Mouse (Mus musculus): ENCODE measurements at regions not wholly inside any gene's neighbourhood (a gene's known extent, or its start where the extent isn't known, plus 50 kb on each side); places are given as distances from the start of the nearest gene placed in this dataset.

DNA sequence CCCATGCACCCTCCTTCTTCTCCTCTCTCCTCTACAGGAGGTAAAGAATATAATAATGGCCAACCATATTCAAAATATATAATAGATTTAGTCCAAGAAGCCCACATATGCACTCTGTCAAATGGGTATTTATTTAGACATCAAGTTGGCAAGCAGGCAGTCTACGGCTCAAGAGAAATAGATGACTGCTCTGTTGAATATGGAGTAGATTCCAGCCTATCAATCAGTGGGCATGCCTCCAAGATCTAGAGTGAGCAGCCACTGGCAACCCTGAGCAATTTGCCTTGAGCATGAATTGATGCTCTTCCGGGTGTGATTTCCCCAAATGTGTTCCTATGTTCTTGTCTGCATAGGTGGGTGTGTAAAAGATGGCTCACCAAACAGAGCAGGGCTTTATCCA is 141.5 kb upstream of the Gm26657 start:
- H3K4me1 ChIP-seq = no peaks in the 10 kb centered on the region
- no peak for TF ChIP-seq FLI1 (IDR thresholded peaks at IDR 0.05; ENCODE audit: low read length)
- TF ChIP-seq GATA1 (IDR thresholded peaks at IDR 0.05; ENCODE audit: borderline replicate concordance, low read length) = no peak
- peaks cover 13% of the 10 kb centered on the region for H3K9me3 ChIP-seq
- no peaks in the 10 kb centered on the region for H3K36me3 ChIP-seq (replicated peaks; ENCODE audit: low read length)
- H3K27me3 ChIP-seq (replicated peaks) = no peaks in the 10 kb centered on the region
- no peak overlapping the region for H3K4me3 ChIP-seq (replicated peaks)

DNA sequence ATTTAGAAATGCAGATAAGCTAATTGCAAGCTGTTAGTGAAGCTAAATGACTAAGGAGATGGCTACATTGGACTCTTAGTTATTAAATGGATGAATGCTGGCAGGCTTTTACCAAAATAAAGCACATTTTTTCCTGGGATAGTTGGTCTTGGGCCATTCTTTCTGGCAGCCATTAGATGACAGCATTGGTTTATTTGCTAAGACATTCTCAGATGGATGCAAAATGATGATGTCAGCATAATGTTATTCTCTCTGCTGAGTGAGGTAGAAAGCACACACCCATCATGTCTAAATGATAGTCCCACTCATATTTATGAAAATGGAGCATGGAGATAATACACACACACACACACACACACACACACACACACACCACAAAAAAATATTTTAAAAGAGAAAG is 141.9 kb upstream of the Gm26657 start:
- Histone ChIP-seq H3K9me3 (peaks cover 13% of the 10 kb centered on the region), H3K4me3 (replicated peaks) (no peak overlapping the region), H3K36me3 (replicated peaks; ENCODE audit: low read length) (no peaks in the 10 kb centered on the region), H3K27me3 (replicated peaks) (no peaks in the 10 kb centered on the region), H3K4me1 (no peaks in the 10 kb centered on the region)
- no peak for TF ChIP-seq FLI1 (IDR thresholded peaks at IDR 0.05; ENCODE audit: low read length)
- TF ChIP-seq GATA1 (IDR thresholded peaks at IDR 0.05; ENCODE audit: borderline replicate concordance, low read length) = no peak

DNA sequence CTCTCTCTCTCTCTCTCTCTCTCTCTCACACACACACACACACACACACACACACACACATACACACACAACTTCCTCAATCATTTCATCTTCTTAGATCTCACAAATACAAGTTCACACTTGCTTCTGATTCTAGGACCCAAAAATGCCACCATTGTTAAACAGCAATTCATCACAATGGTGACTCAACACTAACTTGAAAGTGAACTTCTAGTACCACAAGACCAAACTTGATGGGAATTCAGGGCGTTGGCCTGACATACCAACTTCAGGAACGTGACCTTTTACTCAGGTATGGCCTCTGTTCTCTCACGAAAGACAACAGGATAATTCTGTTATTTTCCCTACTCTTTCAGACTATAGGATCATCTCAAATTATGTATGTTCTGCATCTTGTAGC is 157.5 kb upstream of the Gm26657 start:
- Histone ChIP-seq H3K27me3 (replicated peaks) (no peaks in the 10 kb centered on the region), H3K9me3 (no peaks in the 10 kb centered on the region), H3K36me3 (replicated peaks; ENCODE audit: low read length) (no peaks in the 10 kb centered on the region), H3K4me1 (no peaks in the 10 kb centered on the region), H3K4me3 (replicated peaks) (no peak overlapping the region)
- TF ChIP-seq FLI1 (IDR thresholded peaks at IDR 0.05; ENCODE audit: low read length) = no peak
- no peak for TF ChIP-seq GATA1 (IDR thresholded peaks at IDR 0.05; ENCODE audit: borderline replicate concordance, low read length)

DNA sequence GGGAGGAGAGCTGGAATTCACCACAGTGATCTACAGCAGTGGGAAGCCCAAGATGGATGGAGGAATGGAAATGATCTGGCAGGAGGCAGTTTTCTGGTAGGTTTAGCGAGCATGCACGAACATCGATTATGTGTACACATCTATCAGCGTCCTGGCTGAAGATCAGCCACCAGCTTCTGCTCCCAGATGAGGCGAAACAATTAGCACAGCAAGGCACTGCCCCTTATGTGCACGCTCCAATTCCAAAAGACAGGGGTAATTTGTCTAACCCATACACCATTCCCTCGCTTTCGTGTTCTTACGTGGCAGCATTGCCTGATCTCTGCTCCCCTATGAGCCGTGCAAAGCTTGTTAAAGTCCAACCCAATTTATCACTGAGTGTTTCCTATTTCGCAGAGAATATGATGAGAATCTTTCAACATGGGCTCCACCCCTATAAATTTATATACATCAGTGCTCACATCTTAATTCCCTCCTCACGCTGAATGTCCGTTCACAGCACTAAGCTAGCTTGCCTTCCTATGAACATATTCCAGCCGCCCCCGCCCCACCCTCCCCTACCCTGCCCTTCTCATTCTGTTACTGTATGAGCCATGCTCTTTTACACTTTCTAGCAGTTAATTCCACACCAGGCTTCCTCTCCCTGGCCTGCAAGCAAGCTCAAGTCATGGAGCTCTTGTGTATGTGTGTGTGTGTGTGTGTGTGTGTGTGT is 162.9 kb upstream of the Gm26657 start:
- H3K36me3 ChIP-seq (replicated peaks; ENCODE audit: low read length) = no peaks in the 10 kb centered on the region
- 0 out of 2 replicates have a peak, but pooled peaks cover 4% of the 10 kb centered on the region for H3K9me3 ChIP-seq
- no peak for TF ChIP-seq FLI1 (IDR thresholded peaks at IDR 0.05; ENCODE audit: low read length)
- TF ChIP-seq GATA1 (IDR thresholded peaks at IDR 0.05; ENCODE audit: borderline replicate concordance, low read length) = no peak
- H3K4me3 ChIP-seq (replicated peaks) = no peak overlapping the region
- H3K4me1 ChIP-seq = no peaks in the 10 kb centered on the region
- H3K27me3 ChIP-seq (replicated peaks) = no peaks in the 10 kb centered on the region

DNA sequence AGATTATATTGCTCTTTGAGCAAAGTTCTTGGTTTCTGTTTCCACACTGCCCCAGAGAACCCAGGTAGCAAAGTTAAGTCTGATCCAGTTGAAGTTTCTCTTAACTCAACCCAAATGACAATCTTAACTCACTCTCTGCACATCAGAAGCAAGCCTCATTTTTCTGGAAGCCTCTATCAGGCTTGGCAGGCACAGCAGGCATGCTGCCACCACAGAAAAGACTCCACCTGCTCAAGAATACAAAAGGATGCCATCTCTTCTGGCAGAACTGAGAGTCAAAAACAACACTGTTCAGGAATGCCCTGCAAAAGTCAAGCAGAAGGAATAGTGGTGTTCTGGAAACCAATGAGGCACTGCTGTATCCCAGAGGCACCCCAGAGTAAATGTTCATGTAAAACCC is 187.7 kb upstream of the Gm26657 start:
- H3K27me3 ChIP-seq (replicated peaks) = no peaks in the 10 kb centered on the region
- H3K36me3 ChIP-seq (replicated peaks; ENCODE audit: low read length) = no peaks in the 10 kb centered on the region
- H3K4me3 ChIP-seq (replicated peaks) = no peak overlapping the region
- no peaks in the 10 kb centered on the region for H3K4me1 ChIP-seq
- H3K9me3 ChIP-seq = 0 out of 2 replicates have a peak, but pooled peaks cover 4% of the 10 kb centered on the region
- TF ChIP-seq FLI1 (IDR thresholded peaks at IDR 0.05; ENCODE audit: low read length) (no peak), GATA1 (IDR thresholded peaks at IDR 0.05; ENCODE audit: borderline replicate concordance, low read length) (no peak)

DNA sequence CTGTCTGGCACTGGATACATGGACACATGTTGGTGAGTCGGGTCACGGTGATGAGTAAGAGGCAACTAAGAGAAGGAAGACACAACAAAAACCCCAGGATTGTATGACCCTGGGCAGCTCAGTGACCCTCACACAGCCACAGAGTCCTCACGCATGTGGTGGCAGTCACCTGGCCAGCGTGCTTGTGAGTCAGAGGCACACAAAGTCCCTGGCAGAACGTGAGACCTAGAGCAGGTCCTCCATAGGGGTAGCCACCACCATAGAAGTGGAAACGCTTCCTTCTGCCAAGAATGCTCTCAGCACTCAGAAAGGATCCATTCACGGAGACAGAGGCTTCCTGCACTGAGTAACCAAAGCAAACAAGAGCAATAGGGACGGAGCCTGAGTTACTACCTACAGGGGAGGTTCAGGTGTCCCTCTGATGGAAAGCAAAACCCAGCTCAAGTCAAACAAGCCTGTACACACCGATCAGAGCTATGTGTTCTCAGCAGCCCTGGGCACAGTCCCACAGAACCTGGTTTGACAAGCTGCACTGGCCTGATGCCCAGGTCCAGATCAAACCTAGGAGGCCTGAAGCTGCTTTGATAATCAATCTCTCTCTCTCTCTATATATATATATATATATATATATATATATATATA is 206.4 kb upstream of the Gm26657 start:
- H3K36me3 ChIP-seq (replicated peaks; ENCODE audit: low read length) = no peaks in the 10 kb centered on the region
- H3K4me1 ChIP-seq = no peaks in the 10 kb centered on the region
- no peak overlapping the region for H3K4me3 ChIP-seq (replicated peaks)
- no peaks in the 10 kb centered on the region for H3K27me3 ChIP-seq (replicated peaks)
- no peak for TF ChIP-seq FLI1 (IDR thresholded peaks at IDR 0.05; ENCODE audit: low read length)
- no peak for TF ChIP-seq GATA1 (IDR thresholded peaks at IDR 0.05; ENCODE audit: borderline replicate concordance, low read length)
- peaks cover 8% of the 10 kb centered on the region; the same call in 1 of the 2 replicates for H3K9me3 ChIP-seq

DNA sequence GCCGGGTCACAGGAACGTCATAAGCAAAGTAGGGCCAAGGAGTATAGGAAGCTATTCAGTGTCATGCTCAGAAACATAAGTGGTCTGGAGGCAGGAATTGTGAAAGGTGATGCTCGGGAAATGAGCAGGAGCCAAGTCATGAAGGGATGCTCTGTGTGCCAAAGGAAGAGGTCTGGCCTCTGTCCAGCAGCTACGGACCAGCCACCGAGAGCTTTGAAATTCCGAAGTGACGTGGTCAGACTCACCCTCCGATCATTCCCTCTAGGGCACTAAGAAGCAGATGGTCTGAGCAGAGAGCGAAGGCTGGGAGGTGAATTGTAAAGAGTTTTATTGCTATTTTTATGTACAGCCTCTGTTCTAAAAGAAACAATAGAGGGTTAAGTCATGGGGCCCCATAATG is 206.9 kb upstream of the Gm26657 start:
- TF ChIP-seq FLI1 (IDR thresholded peaks at IDR 0.05; ENCODE audit: low read length) (no peak), GATA1 (IDR thresholded peaks at IDR 0.05; ENCODE audit: borderline replicate concordance, low read length) (no peak)

DNA sequence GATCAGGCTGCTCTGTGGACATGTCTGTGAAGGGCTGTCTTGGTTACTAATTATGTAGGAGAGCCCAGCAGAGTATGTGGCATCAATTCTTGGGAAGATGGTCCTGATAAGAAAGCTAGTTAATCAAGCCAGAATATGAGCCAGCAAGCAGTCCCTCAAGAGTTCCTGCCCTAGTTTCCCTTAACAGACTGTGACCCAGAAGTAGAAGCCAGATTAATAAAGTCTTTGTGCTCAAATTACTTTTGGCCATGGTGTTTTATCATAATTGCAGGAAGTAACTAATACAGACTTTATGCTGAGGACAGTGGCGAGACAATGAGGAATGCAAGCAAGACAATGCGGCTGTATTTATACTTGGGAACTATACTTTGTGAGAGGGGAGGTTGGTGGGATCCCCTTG is 211.3 kb upstream of the Gm26657 start:
- H3K4me1 ChIP-seq = no peaks in the 10 kb centered on the region
- 0 out of 2 replicates have a peak, but pooled peaks cover 7% of the 10 kb centered on the region for H3K9me3 ChIP-seq
- TF ChIP-seq GATA1 (IDR thresholded peaks at IDR 0.05; ENCODE audit: borderline replicate concordance, low read length) = no peak
- no peak for TF ChIP-seq FLI1 (IDR thresholded peaks at IDR 0.05; ENCODE audit: low read length)
- no peaks in the 10 kb centered on the region for H3K36me3 ChIP-seq (replicated peaks; ENCODE audit: low read length)
- no peaks in the 10 kb centered on the region for H3K27me3 ChIP-seq (replicated peaks)
- H3K4me3 ChIP-seq (replicated peaks) = no peak overlapping the region

More for the DNA sequence above, 206.9 kb upstream of the Gm26657 start:
- Histone ChIP-seq H3K36me3 (replicated peaks; ENCODE audit: low read length) (no peaks in the 10 kb centered on the region), H3K9me3 (peaks cover 8% of the 10 kb centered on the region; the same call in 1 of the 2 replicates), H3K27me3 (replicated peaks) (no peaks in the 10 kb centered on the region), H3K4me1 (no peaks in the 10 kb centered on the region), H3K4me3 (replicated peaks) (no peak overlapping the region)

DNA sequence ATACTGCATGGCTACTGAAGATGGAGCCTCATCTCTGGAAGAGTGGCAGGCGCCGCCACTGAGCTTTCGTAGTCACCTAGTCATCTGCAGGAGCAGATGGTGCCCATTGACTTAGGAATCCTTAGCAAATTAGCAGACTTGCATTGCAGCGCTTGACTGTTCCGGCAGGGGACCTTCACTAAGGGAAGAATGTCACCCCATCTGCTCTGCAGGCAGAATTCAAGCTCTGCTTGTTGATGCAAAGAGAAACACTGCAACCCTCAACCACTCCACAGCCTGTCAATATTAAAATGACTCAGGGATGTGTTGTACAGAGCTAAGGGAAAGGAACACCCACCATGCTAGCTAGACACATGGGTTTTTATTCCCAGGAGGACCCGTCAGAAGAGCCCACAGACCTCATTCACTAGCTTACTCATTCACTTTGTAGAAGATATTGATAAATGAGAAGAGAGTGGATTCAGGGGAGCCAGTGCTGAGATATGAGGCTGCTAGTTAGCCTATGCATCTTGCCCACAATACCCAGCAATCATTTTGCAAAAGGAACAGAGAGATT is 215.4 kb upstream of the Gm26657 start:
- H3K4me3 ChIP-seq (replicated peaks) = no peak overlapping the region
- TF ChIP-seq FLI1 (IDR thresholded peaks at IDR 0.05; ENCODE audit: low read length) (no peak), GATA1 (IDR thresholded peaks at IDR 0.05; ENCODE audit: borderline replicate concordance, low read length) (no peak)
- H3K27me3 ChIP-seq (replicated peaks) = no peaks in the 10 kb centered on the region
- no peaks in the 10 kb centered on the region for H3K36me3 ChIP-seq (replicated peaks; ENCODE audit: low read length)
- H3K4me1 ChIP-seq = no peaks in the 10 kb centered on the region
- H3K9me3 ChIP-seq = 0 out of 2 replicates have a peak, but pooled peaks cover 3% of the 10 kb centered on the region

DNA sequence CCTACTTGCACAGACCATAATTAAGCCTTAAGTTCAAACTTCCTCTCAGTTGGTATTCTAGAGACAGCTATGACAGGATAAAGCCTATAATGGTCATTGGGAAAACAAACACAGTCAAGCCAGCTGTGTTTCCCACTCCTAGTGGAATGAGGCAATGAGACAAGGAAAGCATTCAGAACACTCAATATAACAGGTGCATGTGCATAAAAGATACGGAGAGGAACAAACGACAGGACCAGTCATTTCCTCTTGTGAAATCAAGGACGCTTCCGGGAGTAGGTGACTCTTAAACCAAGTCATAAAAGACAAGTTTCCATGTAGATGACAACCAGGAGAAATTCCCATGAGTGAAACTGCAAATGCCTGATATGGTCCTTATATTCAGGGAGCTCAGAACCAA is 232.1 kb upstream of the Gm26657 start:
- Histone ChIP-seq H3K4me3 (replicated peaks) (no peak overlapping the region), H3K9me3 (no peaks in the 10 kb centered on the region), H3K4me1 (no peaks in the 10 kb centered on the region), H3K36me3 (replicated peaks; ENCODE audit: low read length) (no peaks in the 10 kb centered on the region), H3K27me3 (replicated peaks) (no peaks in the 10 kb centered on the region)
- TF ChIP-seq FLI1 (IDR thresholded peaks at IDR 0.05; ENCODE audit: low read length) (no peak), GATA1 (IDR thresholded peaks at IDR 0.05; ENCODE audit: borderline replicate concordance, low read length) (no peak)
